Mouse (Mus musculus) embryonic facial prominence, embryonic 15.5 days (tissue): ENCODE data around the gene Hoxa6. TPM values are rescaled to one million over a fixed set of nuclear protein-coding genes. Genes with fewer than 3 reads are reported as not detected.

ENCODE experiments used
- ATAC-seq: fragments of 200-750 bp; cut with Nextera tagmentation; 2 replicates; pipeline ENCODE4 v1.8.0; 2017; ENCODE audit warnings: low read depth, moderate TSS enrichment; ENCODE audit not compliant: insufficient number of reproducible peaks, low FRiP score, low TSS enrichment
- H3K27ac ChIP-seq: fragments of 300-500 bp; sonication (generic); replicated peaks from 2 replicates; pipeline ENCODE4 v1.5.1; 2015; ENCODE audit warnings: mild to moderate bottlenecking, inconsistent platforms
- H3K27me3 ChIP-seq: fragments of 300-500 bp; sonication (generic); 2 replicates; pipeline ENCODE4 v1.6.1; 2015; ENCODE audit warnings: inconsistent platforms
- H3K36me3 ChIP-seq: fragments of 300-500 bp; sonication (generic); 2 replicates; pipeline ENCODE4 v1.6.1; 2015; ENCODE audit warnings: mild to moderate bottlenecking, inconsistent platforms
- H3K4me1 ChIP-seq: fragments of 300-500 bp; sonication (generic); 2 replicates; pipeline ENCODE4 v1.6.1; 2015; ENCODE audit warnings: inconsistent platforms
- H3K4me2 ChIP-seq: fragments of 300-500 bp; sonication (generic); replicated peaks from 2 replicates; pipeline ENCODE4 v1.6.1; 2015; ENCODE audit warnings: mild to moderate bottlenecking, inconsistent platforms
- H3K4me3 ChIP-seq: fragments of 300-500 bp; sonication (generic); replicated peaks from 2 replicates; pipeline ENCODE4 v1.5.1; 2015; ENCODE audit warnings: mild to moderate bottlenecking, inconsistent platforms
- H3K9ac ChIP-seq: fragments of 300-500 bp; sonication (generic); 2 replicates; pipeline ENCODE4 v1.6.1; 2015; ENCODE audit warnings: inconsistent platforms
- H3K9me3 ChIP-seq: fragments of 300-500 bp; sonication (generic); replicated peaks from 2 replicates; pipeline ENCODE4 v1.6.1; 2016; ENCODE audit warnings: inconsistent platforms
- WGBS: fragments of 180-500 bp; shearing (Covaris S2); methylation state at CpG from one replicate; pipeline ENCODE4 v1.1.7; 2015; 5-methylcytosine and 5-hydroxymethylcytosine counted together
- polyA plus RNA-seq: library from polyadenylated mRNA; unstranded; fragments of >200 nt; fragmentation: Nextera tagmentation; extraction: Ambion mirVana; gene quantifications from 2 replicates; pipeline ENCODE4 v1.2.1, GENCODE M21; 2015

Hoxa6 gene
- polyA plus RNA-seq, 1 experiment from 2014 or later: not detected

GRCm38 (mm10) chr6:52224895-52225611, 16.5 kb upstream of the Hoxa6 start:
- H3K36me3 ChIP-seq: no peaks in the 10 kb centered on the region

DNA sequence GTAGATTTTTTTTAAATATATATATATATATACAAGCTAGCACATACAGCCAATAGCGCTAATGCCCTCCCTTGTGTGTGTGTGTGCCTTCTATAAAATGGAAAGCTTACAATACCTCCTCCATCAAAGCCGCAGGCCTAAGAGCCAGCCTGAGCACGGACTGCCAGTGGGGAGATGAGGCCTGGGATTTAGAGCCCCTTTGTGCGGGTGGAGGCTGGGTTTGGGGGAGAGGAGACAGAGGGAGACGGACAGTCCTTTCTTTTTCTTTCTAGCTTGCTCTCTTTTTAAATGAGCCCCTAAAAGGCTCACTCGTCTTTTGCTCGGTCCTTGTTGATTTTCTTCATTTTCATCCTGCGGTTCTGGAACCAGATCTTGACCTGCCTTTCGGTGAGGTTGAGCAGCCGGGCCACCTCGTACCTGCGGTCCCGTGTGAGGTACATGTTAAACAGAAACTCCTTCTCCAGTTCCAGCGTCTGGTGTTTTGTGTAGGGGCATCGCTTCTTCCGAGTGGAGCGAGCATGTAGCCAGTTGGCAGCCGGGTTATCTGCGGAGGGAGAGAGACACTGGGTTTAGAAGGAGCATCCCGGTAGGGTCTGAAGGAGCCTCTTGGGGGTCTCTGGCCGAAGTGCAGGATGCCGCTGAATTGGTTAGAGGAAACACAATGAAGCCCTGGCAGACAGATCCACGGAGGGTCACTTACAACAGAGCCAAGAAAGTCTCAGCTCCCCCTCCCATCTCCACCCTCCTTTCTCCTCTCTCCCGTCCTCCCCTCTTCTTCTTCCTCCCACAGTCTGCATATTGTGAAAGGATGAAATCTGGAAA, 15.6 kb upstream of the Hoxa6 start:
- 5% methylated on average over 24 of the region's 24 CpGs for WGBS

More at GRCm38 (mm10) chr6:52224895-52225611, 16.5 kb upstream of the Hoxa6 start:
- WGBS: 2% methylated on average over 36 of the region's 36 CpGs
- Histone ChIP-seq H3K27me3 (peaks cover 97% of the 10 kb centered on the region), H3K9ac (no peak overlapping the region), H3K27ac (no peak overlapping the region), H3K4me3 (no peak overlapping the region), H3K9me3 (no peaks in the 10 kb centered on the region), H3K4me1 (peaks cover 27% of the 10 kb centered on the region; the same call in 1 of the 2 replicates), H3K4me2 (no peak overlapping the region)
- ATAC-seq: no peak

DNA sequence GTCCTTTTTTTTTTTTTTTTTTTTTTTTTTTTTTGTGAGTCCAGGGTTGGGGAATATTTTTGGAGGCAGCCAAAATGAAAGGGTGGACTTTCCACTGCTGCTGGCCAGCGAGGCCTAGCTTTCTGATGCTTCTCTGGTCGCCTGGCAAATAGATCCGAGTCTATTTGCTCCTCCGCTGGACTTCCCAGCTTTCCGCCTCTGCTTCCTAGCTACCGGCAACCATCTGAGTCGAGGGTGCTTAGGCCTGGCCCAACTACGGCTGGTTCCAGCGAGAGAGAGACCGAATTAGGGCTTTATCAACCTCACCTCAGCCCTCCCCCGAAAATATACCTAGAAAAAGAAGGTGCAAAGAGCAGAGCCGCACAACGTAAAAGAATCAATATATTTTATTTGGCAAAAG, 14.2 kb upstream of the Hoxa6 start:
- Histone ChIP-seq H3K4me1 (peaks cover 26% of the 10 kb centered on the region; the same call in 1 of the 2 replicates), H3K9ac (no peak overlapping the region), H3K27me3 (peaks cover 100% of the 10 kb centered on the region), H3K9me3 (no peaks in the 10 kb centered on the region), H3K36me3 (no peaks in the 10 kb centered on the region), H3K4me2 (no peak overlapping the region), H3K4me3 (no peak overlapping the region), H3K27ac (no peak overlapping the region)
- no peak for ATAC-seq
- WGBS: 24% methylated on average over 13 of the region's 13 CpGs

More for the DNA sequence above, 15.6 kb upstream of the Hoxa6 start:
- H3K4me1 ChIP-seq: peaks cover 27% of the 10 kb centered on the region; the same call in 1 of the 2 replicates
- H3K27me3 ChIP-seq: peaks cover 97% of the 10 kb centered on the region
- no peak overlapping the region for H3K27ac ChIP-seq
- H3K9ac ChIP-seq: no peak overlapping the region
- no peaks in the 10 kb centered on the region for H3K9me3 ChIP-seq
- no peak overlapping the region for H3K4me3 ChIP-seq
- no peak for ATAC-seq
- H3K36me3 ChIP-seq: no peaks in the 10 kb centered on the region
- H3K4me2 ChIP-seq: no peak overlapping the region

- no peaks in the 10 kb centered on the region for H3K36me3 ChIP-seq
- peaks cover 31% of the 10 kb centered on the region for H3K4me1 ChIP-seq
- no peak overlapping the region for H3K27ac ChIP-seq
- H3K4me3 ChIP-seq: peak overlapping the region; percentile 52
- no peak for ATAC-seq
- whole genome bisulfite sequencing: 9% methylated on average over 21 of the region's 21 CpGs
- peak overlapping the region; percentile 96 for H3K4me2 ChIP-seq
- no peak overlapping the region for H3K9ac ChIP-seq
- no peaks in the 10 kb centered on the region for H3K9me3 ChIP-seq
- H3K27me3 ChIP-seq: peaks cover 100% of the 10 kb centered on the region
These were observed 13.6 kb upstream of the Hoxa6 start for GRCm38 (mm10) chr6:52221993-52222685.

DNA sequence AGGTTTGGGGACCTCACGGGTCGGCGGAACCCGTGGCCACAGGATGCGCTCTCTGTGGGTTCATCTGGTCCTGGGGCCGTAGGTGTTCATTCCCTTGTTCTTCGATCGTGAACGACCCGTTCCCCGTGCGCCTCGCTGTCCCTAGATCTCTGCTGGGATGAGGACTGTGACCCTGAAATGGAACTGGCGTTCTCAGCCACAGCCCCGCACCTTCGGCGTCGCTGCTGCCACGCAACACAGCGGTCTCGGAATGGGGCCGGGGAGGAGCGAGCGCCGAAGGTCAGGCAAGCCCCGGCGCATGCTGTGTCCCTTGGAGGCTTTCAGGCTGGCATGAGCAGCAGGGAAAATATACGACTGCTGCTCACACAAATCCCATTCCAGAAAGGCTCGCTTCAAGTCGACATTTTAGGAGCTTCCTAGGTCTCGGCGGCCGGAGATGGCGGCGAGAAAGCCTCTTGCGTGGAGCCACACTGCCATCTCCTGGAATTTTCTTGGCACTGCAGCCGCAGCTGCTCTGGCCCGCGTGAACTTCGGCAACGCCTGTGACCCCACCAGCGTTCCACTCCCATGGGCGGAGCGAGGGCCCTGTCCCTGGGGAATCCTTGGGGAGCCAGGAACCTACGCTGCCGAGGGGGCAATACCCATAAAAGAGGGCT, 12.9 kb upstream of the Hoxa6 start, which contains the start of gene Hoxa7:
Gene Hoxa7 (minus strand): TSS at position 518 of the 656 bp plus-strand sequence.
- peaks cover 37% of the 10 kb centered on the region for H3K4me1 ChIP-seq
- WGBS: 2% methylated on average over 46 of the region's 46 CpGs
- H3K27me3 ChIP-seq: peaks cover 100% of the 10 kb centered on the region
- no peaks in the 10 kb centered on the region for H3K9me3 ChIP-seq
- 0 out of 2 replicates have a peak, but pooled peaks have one; percentile 22 for ATAC-seq
- peak within 1 kb of the TSS; percentile 96 for H3K4me2 ChIP-seq
- no peak within 1 kb of the TSS for H3K27ac ChIP-seq
- H3K36me3 ChIP-seq: no peaks in the 10 kb centered on the region
- peak within 1 kb of the TSS; percentile 52 for H3K4me3 ChIP-seq
- H3K9ac ChIP-seq: no peak within 1 kb of the TSS

DNA sequence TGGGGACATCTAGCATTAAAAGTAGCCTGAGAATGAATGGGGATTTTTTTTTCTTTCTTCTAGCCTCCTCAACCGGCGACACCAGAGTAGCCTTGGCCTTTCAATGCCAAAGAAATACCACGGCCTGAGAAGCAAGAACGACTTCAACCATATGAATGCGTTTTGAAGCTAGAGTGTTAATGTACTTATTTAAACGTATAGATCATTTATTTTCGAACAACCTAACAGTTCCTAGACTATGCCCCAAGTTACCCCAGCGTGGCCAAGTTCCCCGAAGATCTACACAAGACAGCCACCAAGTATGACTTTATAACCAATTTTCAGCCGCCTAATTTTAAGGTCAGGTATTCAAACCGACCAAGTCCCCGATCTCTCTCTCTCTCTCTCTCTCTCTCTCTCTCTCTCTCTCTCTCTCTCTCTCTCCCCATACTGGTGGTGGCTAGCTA, 12.4 kb upstream of the Hoxa6 start:
- Histone ChIP-seq H3K9me3 (no peaks in the 10 kb centered on the region), H3K9ac (no peak overlapping the region), H3K4me1 (peaks cover 34% of the 10 kb centered on the region), H3K4me2 (peak overlapping the region; percentile 96), H3K36me3 (no peaks in the 10 kb centered on the region), H3K27ac (no peak overlapping the region), H3K27me3 (peaks cover 100% of the 10 kb centered on the region), H3K4me3 (peak overlapping the region; percentile 52)
- ATAC-seq: no peak
- whole genome bisulfite sequencing: 9% methylated on average over 12 of the region's 12 CpGs

GRCm38 (mm10) chr6:52220003-52220864, 11.7 kb upstream of the Hoxa6 start:
- H3K4me2 ChIP-seq: no peak overlapping the region
- no peak overlapping the region for H3K27ac ChIP-seq
- H3K4me1 ChIP-seq: peaks cover 30% of the 10 kb centered on the region
- peaks cover 100% of the 10 kb centered on the region for H3K27me3 ChIP-seq
- no peak for ATAC-seq
- no peak overlapping the region for H3K9ac ChIP-seq
- 23% methylated on average over 32 of the region's 32 CpGs for WGBS
- no peaks in the 10 kb centered on the region for H3K36me3 ChIP-seq
- H3K9me3 ChIP-seq: no peaks in the 10 kb centered on the region
- H3K4me3 ChIP-seq: 0 out of 2 replicates have a peak overlapping the region, but pooled peaks have one; percentile 52

DNA sequence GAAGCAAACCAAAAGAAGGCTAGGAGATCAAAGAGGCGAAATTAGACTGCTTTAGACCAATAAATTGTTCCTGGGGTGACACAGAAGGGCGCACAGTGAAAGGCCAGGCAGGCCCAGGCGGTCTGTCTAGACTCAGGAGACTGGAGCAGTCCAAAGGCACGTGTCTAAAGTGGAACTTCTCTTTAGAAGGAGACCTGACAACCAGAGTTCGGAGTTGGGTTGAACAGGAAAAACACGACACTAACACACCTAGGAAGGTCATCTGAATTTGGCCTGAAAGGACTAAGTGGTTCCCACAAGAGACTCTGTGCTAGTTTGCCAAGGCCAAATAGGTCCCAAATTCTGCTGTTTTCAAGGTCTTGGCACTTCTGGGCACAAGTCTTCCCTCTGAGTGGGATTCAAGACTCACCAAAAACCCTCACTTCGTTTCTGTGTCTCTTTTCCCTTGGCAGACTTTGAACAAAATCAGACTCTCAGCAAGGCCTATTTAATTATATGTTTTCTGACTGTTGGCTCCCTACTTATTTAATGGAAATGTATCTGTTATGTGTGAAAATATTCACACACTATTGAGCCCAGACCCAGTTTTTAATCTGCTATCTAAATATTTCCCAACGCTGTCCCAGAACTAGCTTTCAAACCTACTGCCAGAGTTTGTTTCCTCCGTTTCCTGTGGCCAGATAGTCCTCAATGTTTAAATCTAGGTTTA, 10.9 kb upstream of the Hoxa6 start:
- Histone ChIP-seq H3K9me3 (no peaks in the 10 kb centered on the region), H3K9ac (no peak overlapping the region), H3K4me2 (no peak overlapping the region), H3K27ac (no peak overlapping the region), H3K4me3 (no peak overlapping the region), H3K27me3 (peaks cover 100% of the 10 kb centered on the region), H3K4me1 (peaks cover 26% of the 10 kb centered on the region), H3K36me3 (no peaks in the 10 kb centered on the region)
- WGBS: 32% methylated on average over 9 of the region's 9 CpGs
- ATAC-seq: no peak

- H3K27me3 ChIP-seq: peaks cover 100% of the 10 kb centered on the region
These were observed 10.2 kb upstream of the Hoxa6 start for GRCm38 (mm10) chr6:52218643-52219215.

More at GRCm38 (mm10) chr6:52218643-52219215, 10.2 kb upstream of the Hoxa6 start:
- H3K9me3 ChIP-seq: no peaks in the 10 kb centered on the region
- peaks cover 26% of the 10 kb centered on the region for H3K4me1 ChIP-seq
- no peak overlapping the region for H3K9ac ChIP-seq
- no peak overlapping the region for H3K4me2 ChIP-seq
- no peaks in the 10 kb centered on the region for H3K36me3 ChIP-seq
- 10% methylated on average over 14 of the region's 14 CpGs for WGBS
- H3K4me3 ChIP-seq: no peak overlapping the region
- ATAC-seq: no peak
- no peak overlapping the region for H3K27ac ChIP-seq
